Mouse (Mus musculus): ENCODE results near the gene Ptafr. TPM values are rescaled to one million over a fixed set of nuclear protein-coding genes. Genes with fewer than 3 reads are reported as not detected.
"Not testable (repeated sequence)": the region's sequence is repeated elsewhere in the genome, so short reads cannot be mapped to it uniquely, and the experiment has no call there.

The Ptafr gene
- polyA plus RNA-seq, 1 experiment from 2014 or later = 0.25 TPM

DNA sequence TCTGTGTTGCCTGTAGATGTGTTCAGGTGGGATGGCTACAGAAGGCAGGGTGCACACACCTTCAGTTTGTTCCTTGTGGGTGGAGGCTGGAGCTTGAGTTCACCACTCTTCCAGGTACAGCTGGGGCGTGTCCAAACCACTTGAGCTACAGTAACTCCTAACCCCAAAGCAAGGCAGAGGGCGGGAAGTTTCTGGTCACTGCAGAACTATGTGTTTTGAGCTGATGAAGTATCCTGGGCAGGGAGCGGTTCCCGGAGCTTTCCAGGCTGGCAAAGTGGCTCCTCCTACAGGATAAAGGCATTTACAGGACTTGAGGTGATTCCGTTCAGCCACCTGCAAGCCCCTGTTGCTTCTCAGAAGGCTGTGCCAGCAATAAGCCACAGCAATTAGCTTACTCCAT lies 9.6 kb upstream of the Ptafr start:
- Histone ChIP-seq H3K4me3 (replicated peaks; ENCODE audit: low read length) (no peak overlapping the region), H3K27me3 (replicated peaks; ENCODE audit: control insufficient read depth, insufficient read depth, low read length) (no peaks in the 10 kb centered on the region), H3K9ac (replicated peaks; ENCODE audit: low read depth, low read length) (no peak overlapping the region), H3K4me2 (ENCODE audit: low read length) (no peak overlapping the region), H3K9me3 (ENCODE audit: control insufficient read depth, low read length) (no peaks in the 10 kb centered on the region), H3K4me1 (replicated peaks; ENCODE audit: control insufficient read depth, insufficient read depth, low read length) (no peaks in the 10 kb centered on the region), H3K36me3 (ENCODE audit: control insufficient read depth, insufficient read depth) (peaks cover 29% of the 10 kb centered on the region), H3K27ac (ENCODE audit: low read length) (no peak overlapping the region)
- ATAC-seq = no peak
- 71% methylated on average over 5 of the region's 5 CpGs for WGBS

DNA sequence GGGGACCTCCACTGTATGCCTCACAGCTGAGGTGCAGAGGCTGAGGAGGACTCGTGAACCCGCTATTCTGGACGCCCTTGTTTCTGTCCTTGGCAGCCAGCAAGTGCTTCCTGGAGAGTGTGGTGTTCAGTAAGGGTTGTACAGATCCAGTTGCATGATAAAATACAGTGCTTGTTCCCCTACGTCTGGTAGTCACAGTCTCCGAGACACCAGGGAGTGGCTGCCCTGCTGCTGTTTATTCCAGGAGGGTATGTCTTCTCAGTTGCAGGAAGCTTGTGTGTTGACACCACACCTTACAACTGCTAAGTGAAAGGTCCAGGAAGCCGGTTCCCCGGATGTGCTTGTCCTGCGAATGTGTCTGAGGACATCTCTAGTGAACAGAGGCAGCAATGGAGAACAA lies 9.2 kb upstream of the Ptafr start:
- peaks cover 25% of the 10 kb centered on the region for H3K36me3 ChIP-seq (ENCODE audit: control insufficient read depth, insufficient read depth)
- H3K4me3 ChIP-seq (replicated peaks; ENCODE audit: low read length) = no peak overlapping the region
- H3K9me3 ChIP-seq (ENCODE audit: control insufficient read depth, low read length) = no peaks in the 10 kb centered on the region
- no peak overlapping the region for H3K27ac ChIP-seq (ENCODE audit: low read length)
- H3K27me3 ChIP-seq (replicated peaks; ENCODE audit: control insufficient read depth, insufficient read depth, low read length) = no peaks in the 10 kb centered on the region
- no peak overlapping the region for H3K4me2 ChIP-seq (ENCODE audit: low read length)
- no peaks in the 10 kb centered on the region for H3K4me1 ChIP-seq (replicated peaks; ENCODE audit: control insufficient read depth, insufficient read depth, low read length)
- no peak for ATAC-seq
- WGBS = 86% methylated on average over 8 of the region's 8 CpGs
- no peak overlapping the region for H3K9ac ChIP-seq (replicated peaks; ENCODE audit: low read depth, low read length)

DNA sequence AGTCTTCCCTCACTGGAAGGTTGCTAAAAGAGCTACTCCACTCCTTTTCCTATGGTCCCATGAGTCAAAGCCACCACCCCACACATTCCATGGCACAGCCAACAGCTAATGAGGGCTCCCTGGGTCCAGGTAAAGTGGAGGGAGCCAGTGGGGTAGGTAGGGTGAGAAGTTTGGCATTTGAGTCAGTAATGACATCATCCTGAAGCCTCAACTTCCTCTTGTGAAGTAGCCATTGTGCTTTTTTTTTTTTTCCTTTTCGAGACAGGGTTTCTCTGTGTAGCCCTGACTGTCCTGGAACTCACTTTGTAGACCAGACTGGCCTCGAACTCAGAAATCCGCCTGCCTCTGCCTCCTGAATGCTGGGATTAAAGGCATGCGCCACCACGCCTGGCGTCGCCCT lies 8.3 kb upstream of the Ptafr start:
- H3K27me3 ChIP-seq (replicated peaks; ENCODE audit: control insufficient read depth, insufficient read depth, low read length); H3K4me1 ChIP-seq (replicated peaks; ENCODE audit: control insufficient read depth, insufficient read depth, low read length); H3K4me2 ChIP-seq (ENCODE audit: low read length); H3K27ac ChIP-seq (ENCODE audit: low read length); H3K9me3 ChIP-seq (ENCODE audit: control insufficient read depth, low read length); H3K4me3 ChIP-seq (replicated peaks; ENCODE audit: low read length); H3K9ac ChIP-seq (replicated peaks; ENCODE audit: low read depth, low read length); ATAC-seq: not testable (repeated sequence)
- WGBS = 92% methylated on average over 7 of the region's 7 CpGs
- peaks cover 20% of the 10 kb centered on the region for H3K36me3 ChIP-seq (ENCODE audit: control insufficient read depth, insufficient read depth)

GRCm38 (mm10) chr4:132563261-132563660 lies 606 bp upstream of the Ptafr start:
- no peak overlapping the region for H3K9ac ChIP-seq (replicated peaks; ENCODE audit: low read depth, low read length)
- H3K4me1 ChIP-seq (replicated peaks; ENCODE audit: control insufficient read depth, insufficient read depth, low read length) = no peaks in the 10 kb centered on the region
- no peak overlapping the region for H3K4me3 ChIP-seq (replicated peaks; ENCODE audit: low read length)
- 89% methylated on average over 3 of the region's 3 CpGs for WGBS
- H3K4me2 ChIP-seq (ENCODE audit: low read length) = no peak overlapping the region
- no peak overlapping the region for H3K27ac ChIP-seq (ENCODE audit: low read length)
- no peak for ATAC-seq
- no peaks in the 10 kb centered on the region for H3K36me3 ChIP-seq (ENCODE audit: control insufficient read depth, insufficient read depth)
- H3K9me3 ChIP-seq (ENCODE audit: control insufficient read depth, low read length) = no peaks in the 10 kb centered on the region
- H3K27me3 ChIP-seq (replicated peaks; ENCODE audit: control insufficient read depth, insufficient read depth, low read length) = no peaks in the 10 kb centered on the region

- Histone ChIP-seq H3K4me2 (ENCODE audit: low read length) (no peak overlapping the region), H3K9me3 (ENCODE audit: control insufficient read depth, low read length) (no peaks in the 10 kb centered on the region), H3K27me3 (replicated peaks; ENCODE audit: control insufficient read depth, insufficient read depth, low read length) (no peaks in the 10 kb centered on the region), H3K27ac (ENCODE audit: low read length) (no peak overlapping the region), H3K4me3 (replicated peaks; ENCODE audit: low read length) (no peak overlapping the region), H3K36me3 (ENCODE audit: control insufficient read depth, insufficient read depth) (no peaks in the 10 kb centered on the region), H3K9ac (replicated peaks; ENCODE audit: low read depth, low read length) (no peak overlapping the region), H3K4me1 (replicated peaks; ENCODE audit: control insufficient read depth, insufficient read depth, low read length) (no peaks in the 10 kb centered on the region)
- 80% methylated on average over 12 of the region's 12 CpGs for WGBS
- ATAC-seq = no peak
These were observed 1.4 kb downstream of the Ptafr start for GRCm38 (mm10) chr4:132565089-132565747.

DNA sequence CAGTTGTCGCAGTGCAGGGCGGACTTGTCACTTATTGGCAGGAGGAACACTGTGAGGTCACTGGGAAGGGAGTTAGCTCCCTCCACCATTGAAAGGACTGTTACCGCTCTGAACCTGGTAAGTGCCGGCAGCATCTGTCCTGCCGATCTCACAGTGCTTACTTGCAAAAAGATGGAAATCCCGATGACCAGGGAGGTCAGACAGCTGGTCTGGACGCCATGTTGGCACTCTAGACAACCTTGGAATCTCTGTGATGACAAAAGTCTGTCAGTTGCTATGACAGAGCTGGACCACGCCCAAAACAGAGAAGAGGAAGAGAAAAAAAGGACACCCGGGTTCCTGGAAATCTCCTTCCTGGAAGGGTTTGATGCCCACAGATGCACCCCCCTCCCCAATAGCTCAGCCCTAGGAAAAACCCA lies 3.5 kb downstream of the Ptafr start:
- Histone ChIP-seq H3K4me1 (replicated peaks; ENCODE audit: control insufficient read depth, insufficient read depth, low read length) (no peaks in the 10 kb centered on the region), H3K4me2 (ENCODE audit: low read length) (no peak overlapping the region), H3K27ac (ENCODE audit: low read length) (no peak overlapping the region), H3K9ac (replicated peaks; ENCODE audit: low read depth, low read length) (no peak overlapping the region), H3K27me3 (replicated peaks; ENCODE audit: control insufficient read depth, insufficient read depth, low read length) (no peaks in the 10 kb centered on the region), H3K9me3 (ENCODE audit: control insufficient read depth, low read length) (no peaks in the 10 kb centered on the region), H3K4me3 (replicated peaks; ENCODE audit: low read length) (no peak overlapping the region), H3K36me3 (ENCODE audit: control insufficient read depth, insufficient read depth) (no peaks in the 10 kb centered on the region)
- no peak for ATAC-seq
- 79% methylated on average over 9 of the region's 9 CpGs for WGBS

DNA sequence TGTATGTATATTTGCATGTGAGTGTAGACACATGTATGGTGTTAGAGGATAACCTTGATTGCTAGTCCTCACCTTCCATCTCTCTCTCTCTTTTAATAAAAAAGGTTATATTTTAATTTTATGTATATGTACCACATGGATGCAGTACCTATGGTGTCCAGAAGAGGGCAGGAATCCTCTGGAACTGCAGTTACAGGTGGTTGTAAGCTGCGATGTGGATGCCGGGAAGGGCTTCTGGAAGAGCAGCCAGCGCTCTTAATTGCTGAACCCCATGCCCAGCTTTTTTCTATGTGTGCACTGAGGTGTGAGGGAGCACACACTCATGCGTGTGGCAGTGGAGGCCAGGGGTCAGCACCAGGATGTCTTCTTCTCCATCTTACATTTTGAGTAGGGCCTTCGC lies 5.2 kb downstream of the Ptafr start:
- Histone ChIP-seq H3K9ac (replicated peaks; ENCODE audit: low read depth, low read length) (no peak overlapping the region), H3K27ac (ENCODE audit: low read length) (no peak overlapping the region), H3K4me1 (replicated peaks; ENCODE audit: control insufficient read depth, insufficient read depth, low read length) (0 out of 2 replicates have a peak, but pooled peaks cover 2% of the 10 kb centered on the region), H3K27me3 (replicated peaks; ENCODE audit: control insufficient read depth, insufficient read depth, low read length) (no peaks in the 10 kb centered on the region), H3K4me3 (replicated peaks; ENCODE audit: low read length) (no peak overlapping the region), H3K4me2 (ENCODE audit: low read length) (no peak overlapping the region), H3K36me3 (ENCODE audit: control insufficient read depth, insufficient read depth) (no peaks in the 10 kb centered on the region), H3K9me3 (ENCODE audit: control insufficient read depth, low read length) (no peaks in the 10 kb centered on the region)
- WGBS = 88% methylated on average over 5 of the region's 5 CpGs
- no peak for ATAC-seq

- 74% methylated on average over 9 of the region's 9 CpGs for WGBS
- Histone ChIP-seq H3K9me3 (ENCODE audit: control insufficient read depth, low read length) (no peaks in the 10 kb centered on the region), H3K36me3 (ENCODE audit: control insufficient read depth, insufficient read depth) (no peaks in the 10 kb centered on the region), H3K27ac (ENCODE audit: low read length) (no peak overlapping the region), H3K4me2 (ENCODE audit: low read length) (no peak overlapping the region), H3K9ac (replicated peaks; ENCODE audit: low read depth, low read length) (no peak overlapping the region), H3K4me1 (replicated peaks; ENCODE audit: control insufficient read depth, insufficient read depth, low read length) (0 out of 2 replicates have a peak, but pooled peaks cover 2% of the 10 kb centered on the region), H3K4me3 (replicated peaks; ENCODE audit: low read length) (no peak overlapping the region), H3K27me3 (replicated peaks; ENCODE audit: control insufficient read depth, insufficient read depth, low read length) (no peaks in the 10 kb centered on the region)
- ATAC-seq = no peak
These were observed 7.3 kb downstream of the Ptafr start for GRCm38 (mm10) chr4:132571190-132571589.

GRCm38 (mm10) chr4:132573327-132573726 lies 9.5 kb downstream of the Ptafr start:
- no peaks in the 10 kb centered on the region for H3K9me3 ChIP-seq (ENCODE audit: control insufficient read depth, low read length)
- no peaks in the 10 kb centered on the region for H3K27me3 ChIP-seq (replicated peaks; ENCODE audit: control insufficient read depth, insufficient read depth, low read length)
- no peak for ATAC-seq
- 0 out of 2 replicates have a peak overlapping the region, but pooled peaks have one; percentile 16 for H3K4me2 ChIP-seq (ENCODE audit: low read length)
- no peaks in the 10 kb centered on the region for H3K36me3 ChIP-seq (ENCODE audit: control insufficient read depth, insufficient read depth)
- H3K4me3 ChIP-seq (replicated peaks; ENCODE audit: low read length) = no peak overlapping the region
- no peak overlapping the region for H3K9ac ChIP-seq (replicated peaks; ENCODE audit: low read depth, low read length)
- no peak overlapping the region for H3K27ac ChIP-seq (ENCODE audit: low read length)
- WGBS = 33% methylated on average over 11 of the region's 11 CpGs
- 0 out of 2 replicates have a peak, but pooled peaks cover 2% of the 10 kb centered on the region for H3K4me1 ChIP-seq (replicated peaks; ENCODE audit: control insufficient read depth, insufficient read depth, low read length)
